Mouse (Mus musculus): ENCODE results near the gene Smad6. TPM values are rescaled to one million over a fixed set of nuclear protein-coding genes. Genes with fewer than 3 reads are reported as not detected.

The Smad6 gene
- polyA plus RNA-seq, 1 experiment from 2014 or later, result 13.2 TPM

DNA sequence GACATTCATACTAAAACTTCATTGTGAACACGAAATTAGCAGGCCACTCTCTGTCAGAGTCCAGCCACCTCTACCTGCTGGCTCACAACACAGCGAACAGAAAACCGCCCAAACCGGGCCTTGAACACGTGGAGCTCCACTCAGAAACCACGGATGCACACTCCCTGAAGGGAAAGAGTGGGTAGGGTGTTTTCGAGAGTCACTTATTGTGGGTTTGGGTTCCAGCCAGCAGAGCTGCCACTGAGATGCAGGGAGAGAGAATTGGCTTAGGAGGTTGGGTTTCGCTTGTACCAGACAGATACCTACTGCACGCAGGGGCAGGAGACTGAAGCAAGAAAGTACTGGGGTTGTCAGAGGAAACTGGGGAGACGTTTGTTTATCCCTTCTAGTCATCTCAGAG, 52.4 kb downstream of the Smad6 start:
- H3K9me3 ChIP-seq, result no peaks in the 10 kb centered on the region
- no peaks in the 10 kb centered on the region for H3K27me3 ChIP-seq
- H3K36me3 ChIP-seq, result no peaks in the 10 kb centered on the region
- no peak overlapping the region for H3K4me2 ChIP-seq
- WGBS, result 64% methylated on average over 10 of the region's 10 CpGs
- H3K9ac ChIP-seq, result no peak overlapping the region
- ATAC-seq (ENCODE audit: borderline replicate concordance, extremely low read depth, low FRiP score, low TSS enrichment), result no peak
- H3K4me3 ChIP-seq, result no peak overlapping the region
- peak overlapping the region; percentile 93 for H3K27ac ChIP-seq
- H3K4me1 ChIP-seq, result peaks cover 98% of the 10 kb centered on the region

DNA sequence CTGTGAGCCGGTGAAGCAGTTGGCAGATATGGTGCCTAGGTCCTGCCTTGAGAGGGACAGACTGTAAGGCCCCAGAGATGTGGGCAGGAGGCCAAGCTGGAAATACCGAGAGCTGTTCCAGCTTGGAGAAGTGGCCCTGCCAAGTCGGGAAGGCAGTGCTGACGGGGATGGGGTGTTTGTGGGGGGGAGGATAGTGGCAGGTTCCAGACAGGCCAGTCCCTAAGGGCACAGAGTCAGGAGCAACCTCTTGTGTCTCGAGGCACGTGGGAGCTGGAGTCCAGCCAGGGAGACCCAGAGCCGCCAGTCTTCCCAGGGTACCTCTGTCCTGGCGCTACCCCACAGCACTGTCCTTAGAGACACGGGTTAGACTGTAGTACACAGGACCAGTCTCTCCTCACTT, 53.3 kb downstream of the Smad6 start:
- no peaks in the 10 kb centered on the region for H3K27me3 ChIP-seq
- no peaks in the 10 kb centered on the region for H3K9me3 ChIP-seq
- H3K4me3 ChIP-seq, result no peak overlapping the region
- peak overlapping the region; percentile 93 for H3K27ac ChIP-seq
- WGBS, result 12% methylated on average over 9 of the region's 9 CpGs
- H3K36me3 ChIP-seq, result no peaks in the 10 kb centered on the region
- H3K4me1 ChIP-seq, result peaks cover 98% of the 10 kb centered on the region
- H3K9ac ChIP-seq, result no peak overlapping the region
- H3K4me2 ChIP-seq, result peak overlapping the region; percentile 14; the same call in 1 of the 2 replicates
- ATAC-seq (ENCODE audit: borderline replicate concordance, extremely low read depth, low FRiP score, low TSS enrichment), result peak; percentile 53

DNA sequence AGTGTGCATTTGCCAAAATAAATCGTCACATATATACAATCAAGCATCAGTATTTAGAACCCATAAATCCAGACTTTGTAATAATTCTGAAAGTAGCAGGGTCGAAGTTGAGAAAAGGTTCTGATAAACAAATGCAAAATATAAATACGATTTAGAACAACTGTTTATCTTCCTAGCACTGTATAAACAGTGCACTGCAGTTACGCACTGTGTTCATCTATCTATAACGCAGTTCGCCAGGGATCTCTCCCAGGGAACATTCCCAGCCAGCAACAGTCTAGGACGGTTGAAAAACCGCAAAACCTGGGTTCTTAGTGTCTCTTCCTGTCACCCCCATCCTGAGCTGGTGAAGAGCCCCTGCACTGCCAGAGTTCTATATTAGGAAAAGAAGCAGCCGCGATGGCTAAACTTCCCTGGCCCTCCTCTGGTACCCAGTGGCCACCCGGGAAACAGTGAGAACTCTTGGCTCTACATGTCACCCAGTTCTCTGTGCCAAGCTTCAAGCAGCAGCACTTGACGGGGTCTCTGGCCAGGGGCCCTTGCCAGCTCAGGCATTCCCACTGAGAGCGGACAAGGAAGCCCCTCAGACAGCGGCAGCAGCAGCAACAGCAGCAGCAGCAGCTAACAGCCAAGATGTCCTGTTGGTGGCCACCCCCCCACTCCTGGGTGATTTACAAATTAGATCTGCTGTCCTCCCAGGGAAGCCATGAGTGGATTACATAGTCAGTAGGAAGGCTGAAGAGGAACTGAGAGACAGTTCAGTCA, 54.3 kb downstream of the Smad6 start:
- H3K9me3 ChIP-seq, result no peaks in the 10 kb centered on the region
- H3K4me3 ChIP-seq, result no peak overlapping the region
- H3K27ac ChIP-seq, result peak overlapping the region; percentile 93
- H3K27me3 ChIP-seq, result no peaks in the 10 kb centered on the region
- H3K4me2 ChIP-seq, result 0 out of 2 replicates have a peak overlapping the region, but pooled peaks have one; percentile 9
- 27% methylated on average over 14 of the region's 14 CpGs for WGBS
- ATAC-seq (ENCODE audit: borderline replicate concordance, extremely low read depth, low FRiP score, low TSS enrichment), result peak; percentile 64
- no peaks in the 10 kb centered on the region for H3K36me3 ChIP-seq
- H3K9ac ChIP-seq, result no peak overlapping the region
- H3K4me1 ChIP-seq, result peaks cover 97% of the 10 kb centered on the region

DNA sequence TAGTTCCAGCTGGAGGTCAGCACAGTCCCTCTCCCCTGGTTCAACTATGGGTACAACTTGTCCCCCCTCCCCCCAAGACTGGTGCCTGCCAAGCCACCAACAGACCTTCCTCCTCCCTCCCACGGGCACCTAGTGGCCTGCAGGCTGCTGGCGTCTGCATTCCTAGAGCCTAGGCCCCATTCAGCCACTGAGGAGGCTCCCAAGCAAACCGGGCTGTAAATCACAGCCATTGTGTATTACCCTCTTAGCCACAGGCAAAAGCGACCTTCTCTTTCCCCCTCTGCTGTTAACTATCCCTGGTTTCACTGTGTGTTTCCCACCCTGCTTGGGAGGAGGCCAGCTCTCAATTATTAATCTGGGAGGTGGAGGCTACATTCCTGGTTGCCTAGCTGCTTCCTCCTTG, 56.3 kb downstream of the Smad6 start:
- no peaks in the 10 kb centered on the region for H3K27me3 ChIP-seq
- ATAC-seq (ENCODE audit: borderline replicate concordance, extremely low read depth, low FRiP score, low TSS enrichment), result no peak
- H3K27ac ChIP-seq, result peak overlapping the region; percentile 93
- peaks cover 98% of the 10 kb centered on the region for H3K4me1 ChIP-seq
- no peak overlapping the region for H3K9ac ChIP-seq
- WGBS, result 25% methylated on average over 4 of the region's 4 CpGs
- H3K9me3 ChIP-seq, result no peaks in the 10 kb centered on the region
- no peaks in the 10 kb centered on the region for H3K36me3 ChIP-seq
- H3K4me3 ChIP-seq, result no peak overlapping the region
- H3K4me2 ChIP-seq, result peak overlapping the region; percentile 18; the same call in 1 of the 2 replicates

DNA sequence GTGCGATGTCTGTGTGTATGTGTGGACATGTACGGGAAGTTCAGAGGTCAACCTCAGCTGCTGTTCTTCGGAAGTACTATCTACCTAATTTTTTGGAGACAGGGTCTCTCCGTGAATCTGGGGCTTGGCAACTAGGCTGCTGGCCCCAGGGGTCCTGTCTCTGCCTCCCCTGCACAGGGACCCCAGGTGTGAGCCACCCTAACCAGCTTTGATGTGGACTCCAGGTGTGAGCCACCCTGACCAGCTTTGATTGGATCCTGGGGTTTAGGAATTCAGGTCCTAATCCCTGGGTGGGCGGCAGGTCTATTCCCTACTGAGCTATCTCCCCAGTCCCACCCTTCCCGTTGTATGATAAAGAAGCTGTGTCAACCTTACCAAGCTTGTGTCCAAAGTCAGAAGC, 60.0 kb downstream of the Smad6 start:
- H3K4me2 ChIP-seq, result no peak overlapping the region
- H3K9me3 ChIP-seq, result no peaks in the 10 kb centered on the region
- 62% methylated on average over 6 of the region's 6 CpGs for WGBS
- H3K27ac ChIP-seq, result no peak overlapping the region
- H3K9ac ChIP-seq, result no peak overlapping the region
- no peaks in the 10 kb centered on the region for H3K36me3 ChIP-seq
- H3K4me3 ChIP-seq, result no peak overlapping the region
- no peak for ATAC-seq (ENCODE audit: borderline replicate concordance, extremely low read depth, low FRiP score, low TSS enrichment)
- peaks cover 98% of the 10 kb centered on the region for H3K4me1 ChIP-seq
- no peaks in the 10 kb centered on the region for H3K27me3 ChIP-seq

DNA sequence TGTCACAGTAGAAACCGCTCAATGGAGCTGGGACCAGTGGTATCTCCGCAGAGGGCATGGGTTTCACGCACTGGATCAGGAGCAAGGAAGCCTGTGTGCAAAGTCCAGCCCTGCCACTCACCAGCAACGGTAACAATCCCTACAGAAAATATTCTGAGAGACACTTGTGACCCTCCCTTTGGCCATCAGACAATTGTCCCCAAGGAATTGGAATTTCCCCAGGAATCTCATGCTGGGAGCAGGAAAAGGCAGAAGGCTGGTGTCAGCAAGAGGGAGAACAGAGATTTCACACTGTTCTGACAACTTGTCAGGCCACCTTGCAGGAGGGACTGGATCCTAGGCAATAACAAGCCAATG, 61.1 kb downstream of the Smad6 start:
- Histone ChIP-seq H3K36me3 (no peaks in the 10 kb centered on the region), H3K27me3 (no peaks in the 10 kb centered on the region), H3K4me1 (peaks cover 98% of the 10 kb centered on the region), H3K4me2 (peak overlapping the region; percentile 44), H3K9me3 (no peaks in the 10 kb centered on the region), H3K9ac (peak overlapping the region; percentile 32), H3K4me3 (no peak overlapping the region), H3K27ac (peak overlapping the region; percentile 95)
- 15% methylated on average over 4 of the region's 4 CpGs for WGBS
- ATAC-seq (ENCODE audit: borderline replicate concordance, extremely low read depth, low FRiP score, low TSS enrichment), result no peak

DNA sequence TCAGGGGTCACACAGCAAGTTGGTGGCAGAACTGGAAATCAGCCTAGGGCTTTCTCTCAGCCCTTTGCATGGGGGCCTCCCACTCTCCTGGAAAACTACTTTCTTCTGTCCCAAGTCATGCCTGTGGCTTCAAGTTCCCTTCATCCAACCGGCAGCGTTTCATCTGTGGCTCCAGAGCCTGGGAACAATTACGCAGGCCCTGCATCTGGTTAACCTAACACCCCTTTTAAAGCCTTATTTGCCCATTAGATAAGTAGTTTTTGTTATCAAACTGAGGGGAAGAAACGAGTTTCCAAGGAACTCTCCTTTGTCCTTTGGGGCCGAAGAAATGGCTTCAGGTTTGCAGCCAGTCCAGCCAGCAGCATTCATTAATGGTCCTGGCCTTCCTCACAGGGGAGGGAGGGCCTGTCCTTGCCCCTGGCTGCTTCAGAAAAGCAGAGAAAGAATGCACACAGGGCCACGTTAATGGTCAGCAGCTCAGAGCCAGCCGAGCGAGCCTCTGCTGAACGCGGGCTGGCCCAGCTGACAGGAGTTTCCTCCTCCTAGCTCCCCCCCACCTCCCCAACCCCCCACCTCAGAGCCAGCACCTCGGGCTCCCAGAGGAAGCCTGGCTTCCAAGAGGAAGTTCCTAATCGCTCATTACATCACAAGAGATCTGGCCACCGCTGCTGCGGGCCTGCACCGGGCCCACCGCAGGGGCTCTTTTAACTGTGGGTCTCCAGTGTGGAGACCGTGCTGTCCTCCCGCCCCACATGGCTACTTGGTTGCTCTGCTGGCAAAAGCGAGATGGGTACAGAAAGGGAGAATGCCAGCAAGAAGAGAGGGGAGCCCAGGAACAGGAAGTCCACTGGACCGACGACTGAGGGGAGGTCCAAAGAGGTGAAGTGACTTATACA, 61.7 kb downstream of the Smad6 start:
- WGBS, result 5% methylated on average over 21 of the region's 21 CpGs
- peak overlapping the region; percentile 95 for H3K27ac ChIP-seq
- peaks cover 98% of the 10 kb centered on the region for H3K4me1 ChIP-seq
- H3K9ac ChIP-seq, result peak overlapping the region; percentile 32
- H3K36me3 ChIP-seq, result no peaks in the 10 kb centered on the region
- no peaks in the 10 kb centered on the region for H3K9me3 ChIP-seq
- H3K27me3 ChIP-seq, result no peaks in the 10 kb centered on the region
- peak overlapping the region; percentile 44 for H3K4me2 ChIP-seq
- no peak overlapping the region for H3K4me3 ChIP-seq
- ATAC-seq (ENCODE audit: borderline replicate concordance, extremely low read depth, low FRiP score, low TSS enrichment), result peak; percentile 47; the same call in 1 of the 2 replicates

DNA sequence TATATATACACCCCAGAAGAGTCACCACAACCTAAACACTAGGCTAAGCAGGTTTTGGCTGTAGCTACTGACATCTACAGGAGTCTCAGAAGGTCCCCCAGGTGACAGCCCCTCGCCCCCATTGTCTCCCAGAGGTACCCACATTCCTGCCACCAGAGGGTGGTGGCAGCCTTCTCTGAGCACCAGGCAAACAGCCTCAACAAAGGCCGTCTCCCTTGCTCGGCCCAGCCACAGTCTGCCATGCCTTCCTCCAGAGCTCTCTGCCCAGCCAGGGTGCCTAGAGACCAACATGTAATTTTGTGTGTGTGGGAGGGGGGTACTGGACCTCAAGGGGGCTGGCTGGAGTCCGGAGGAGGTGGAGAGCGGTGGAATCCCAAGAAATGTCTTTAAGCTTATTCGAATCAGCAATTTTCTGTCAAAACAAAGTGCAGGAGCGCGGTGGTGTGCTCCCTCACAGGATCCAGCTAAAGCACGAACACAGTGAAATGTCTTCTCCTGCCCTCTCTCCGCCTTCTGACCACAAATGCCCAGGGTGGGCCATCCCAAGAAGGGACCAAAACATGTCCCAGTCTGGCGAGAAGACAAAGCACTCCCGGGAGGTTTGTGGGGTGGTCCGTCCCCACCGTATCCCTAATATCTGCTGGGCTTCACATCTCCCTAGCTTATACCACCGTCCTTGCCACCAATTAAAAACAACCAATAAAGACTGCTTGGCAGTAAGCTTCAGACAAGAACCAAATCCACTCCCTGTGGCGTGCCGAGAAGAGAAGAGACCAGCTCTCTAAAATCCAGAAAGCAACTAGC, 62.5 kb downstream of the Smad6 start:
- Histone ChIP-seq H3K4me1 (peaks cover 91% of the 10 kb centered on the region), H3K9me3 (no peaks in the 10 kb centered on the region), H3K4me3 (no peak overlapping the region), H3K27ac (peak overlapping the region; percentile 95), H3K27me3 (no peaks in the 10 kb centered on the region), H3K9ac (peak overlapping the region; percentile 32), H3K4me2 (peak overlapping the region; percentile 44), H3K36me3 (no peaks in the 10 kb centered on the region)
- peak; percentile 25; the same call in 1 of the 2 replicates for ATAC-seq (ENCODE audit: borderline replicate concordance, extremely low read depth, low FRiP score, low TSS enrichment)
- 21% methylated on average over 17 of the region's 17 CpGs for WGBS

DNA sequence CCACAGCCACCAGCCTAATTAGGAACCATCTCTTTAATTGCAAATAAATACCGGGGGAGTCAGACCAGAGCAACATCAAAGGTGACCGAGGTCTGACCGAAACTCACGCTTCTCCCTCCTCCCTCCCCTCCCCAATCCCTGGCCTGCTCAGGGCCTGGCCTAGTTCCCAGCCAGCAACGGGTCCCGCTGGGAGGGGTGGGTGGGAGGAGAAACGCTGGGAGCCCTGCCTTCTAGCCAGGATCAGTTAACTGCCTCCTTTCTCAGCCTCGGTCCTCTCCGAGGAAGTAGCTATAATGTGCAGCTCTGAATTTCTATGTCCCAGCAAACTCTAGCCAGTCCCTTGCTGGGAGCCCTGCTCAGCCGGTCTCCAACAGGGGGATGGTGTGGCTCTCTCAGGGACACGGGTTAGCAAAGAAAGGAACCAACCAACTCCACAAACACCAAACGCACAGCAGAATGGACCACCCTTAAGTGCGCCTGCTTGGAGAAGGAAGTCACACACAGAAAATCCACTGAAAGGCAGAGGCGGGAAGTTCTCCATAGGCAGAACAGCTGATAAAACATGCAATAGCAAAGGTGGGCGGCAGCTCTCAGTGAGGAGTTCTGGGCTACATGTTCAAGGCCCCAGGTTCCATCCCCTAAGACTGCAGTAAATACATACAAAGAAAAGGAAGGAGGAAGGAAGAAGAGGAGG, 63.4 kb downstream of the Smad6 start:
- Histone ChIP-seq H3K27ac (peak overlapping the region; percentile 95), H3K36me3 (peaks cover 4% of the 10 kb centered on the region), H3K4me2 (peak overlapping the region; percentile 44), H3K4me1 (peaks cover 83% of the 10 kb centered on the region), H3K4me3 (no peak overlapping the region), H3K9me3 (no peaks in the 10 kb centered on the region), H3K9ac (peak overlapping the region; percentile 31; the same call in 1 of the 2 replicates), H3K27me3 (no peaks in the 10 kb centered on the region)
- WGBS, result 6% methylated on average over 12 of the region's 15 CpGs
- peak; percentile 77; the same call in 1 of the 2 replicates for ATAC-seq (ENCODE audit: borderline replicate concordance, extremely low read depth, low FRiP score, low TSS enrichment)

DNA sequence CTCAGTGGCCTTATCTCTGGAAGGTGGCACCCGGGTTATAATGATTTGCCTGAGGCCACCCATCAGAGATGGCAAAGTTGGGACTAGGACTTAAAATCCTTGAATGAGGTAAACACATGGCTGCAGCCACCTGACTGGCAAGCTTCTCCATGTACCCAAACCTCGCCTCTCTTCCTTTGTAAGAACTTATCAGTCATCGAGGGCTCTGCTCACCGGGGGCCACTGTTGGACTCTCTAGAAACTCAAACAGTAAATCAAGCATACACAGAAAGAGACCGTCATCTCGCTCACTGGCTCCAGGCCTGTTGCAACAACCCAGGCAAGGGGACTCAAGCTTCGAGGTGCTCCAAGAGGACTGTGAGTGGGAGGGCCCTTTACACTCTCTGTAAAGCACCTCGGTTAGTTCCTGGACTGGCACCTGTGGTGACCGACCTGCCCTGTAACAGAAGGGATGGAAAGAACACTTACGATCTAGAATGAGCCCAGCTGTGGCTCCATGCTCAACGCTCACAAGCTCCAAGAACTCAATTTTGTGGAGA, 64.1 kb downstream of the Smad6 start:
- Histone ChIP-seq H3K4me1 (peaks cover 76% of the 10 kb centered on the region), H3K27ac (peak overlapping the region; percentile 95), H3K36me3 (peaks cover 8% of the 10 kb centered on the region), H3K4me2 (peak overlapping the region; percentile 44), H3K9me3 (no peaks in the 10 kb centered on the region), H3K9ac (no peak overlapping the region), H3K27me3 (no peaks in the 10 kb centered on the region), H3K4me3 (no peak overlapping the region)
- 41% methylated on average over 11 of the region's 11 CpGs for WGBS
- no peak for ATAC-seq (ENCODE audit: borderline replicate concordance, extremely low read depth, low FRiP score, low TSS enrichment)

DNA sequence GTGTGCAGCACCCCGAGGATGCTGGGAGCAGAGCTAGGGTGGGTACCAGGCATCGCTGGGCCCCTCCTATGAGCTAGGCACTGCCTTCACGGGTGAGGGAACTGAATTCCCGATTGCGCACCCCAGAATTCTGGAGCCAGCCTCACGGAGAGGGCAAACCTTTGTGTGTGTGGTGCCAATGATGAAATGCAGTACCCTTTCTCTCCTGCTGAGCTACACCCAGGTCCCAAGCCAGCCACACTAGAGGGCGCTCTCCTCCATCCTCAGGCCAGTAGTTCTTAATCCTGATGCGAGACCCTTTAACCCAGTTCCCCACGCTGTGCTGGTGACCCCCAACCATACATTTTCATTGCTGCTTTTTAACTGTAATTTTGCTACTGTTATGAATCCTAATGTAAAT, 65.8 kb downstream of the Smad6 start:
- WGBS, result 28% methylated on average over 9 of the region's 9 CpGs
- H3K27ac ChIP-seq, result no peak overlapping the region
- H3K36me3 ChIP-seq, result peaks cover 23% of the 10 kb centered on the region
- H3K4me3 ChIP-seq, result no peak overlapping the region
- ATAC-seq (ENCODE audit: borderline replicate concordance, extremely low read depth, low FRiP score, low TSS enrichment), result no peak
- no peak overlapping the region for H3K4me2 ChIP-seq
- no peaks in the 10 kb centered on the region for H3K9me3 ChIP-seq
- no peaks in the 10 kb centered on the region for H3K27me3 ChIP-seq
- H3K4me1 ChIP-seq, result peaks cover 66% of the 10 kb centered on the region
- H3K9ac ChIP-seq, result no peak overlapping the region
